Mouse (Mus musculus): ENCODE results near the gene Tmem192. TPM values are rescaled to one million over a fixed set of nuclear protein-coding genes. Genes with fewer than 3 reads are reported as not detected.
A peak's percentile ranks its signal among the peaks of the same experiment; 100 is the strongest.

The Tmem192 gene
- polyA plus RNA-seq, 1 experiment from 2014 or later, result 26.9 TPM

GRCm38 (mm10) chr8:64946441-64946819 is 555 bp upstream of the Tmem192 start:
- no peak overlapping the region for H3K27ac ChIP-seq (ENCODE audit: low read length)
- H3K9me3 ChIP-seq (ENCODE audit: control insufficient read depth, low read length), result no peaks in the 10 kb centered on the region
- WGBS, result 41% methylated on average over 8 of the region's 8 CpGs
- no peak for ATAC-seq (ENCODE audit: low read depth)
- peak overlapping the region; percentile 3; the same call in 1 of the 2 replicates for H3K9ac ChIP-seq (ENCODE audit: low read length)
- peak overlapping the region; percentile 67 for H3K4me2 ChIP-seq (ENCODE audit: low read depth, low read length)
- H3K4me3 ChIP-seq (ENCODE audit: low read length), result peak overlapping the region; percentile 27
- no peaks in the 10 kb centered on the region for H3K36me3 ChIP-seq (ENCODE audit: control insufficient read depth, insufficient read depth, low read length)
- H3K4me1 ChIP-seq (replicated peaks; ENCODE audit: control insufficient read depth, insufficient read depth, low read length), result peaks cover 3% of the 10 kb centered on the region; the same call in 1 of the 2 replicates
- H3K27me3 ChIP-seq (ENCODE audit: control insufficient read depth, insufficient read depth, low read depth, low read length), result 0 out of 2 replicates have a peak, but pooled peaks cover 2% of the 10 kb centered on the region

DNA sequence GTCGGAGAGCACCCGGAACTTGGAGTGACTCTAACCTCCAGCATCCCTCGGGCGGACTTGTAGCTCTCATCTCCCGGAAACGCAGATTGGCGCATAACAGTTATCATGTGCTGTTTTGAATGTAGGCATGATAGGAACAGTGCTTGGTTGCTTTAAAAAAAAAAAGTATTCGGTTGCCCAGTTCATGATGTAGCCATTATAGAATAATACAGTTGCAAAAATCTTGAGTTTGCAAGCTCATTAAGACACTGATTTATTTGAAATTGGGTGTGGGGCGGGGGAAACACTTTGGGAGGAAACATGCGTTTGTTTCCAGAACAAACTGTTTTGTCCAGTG is 681 bp downstream of the Tmem192 start:
- H3K9me3 ChIP-seq (ENCODE audit: control insufficient read depth, low read length), result no peaks in the 10 kb centered on the region
- ATAC-seq (ENCODE audit: low read depth), result no peak
- 6% methylated on average over 10 of the region's 10 CpGs for WGBS
- peak overlapping the region; percentile 84 for H3K27ac ChIP-seq (ENCODE audit: low read length)
- H3K4me2 ChIP-seq (ENCODE audit: low read depth, low read length), result peak overlapping the region; percentile 67
- H3K4me1 ChIP-seq (replicated peaks; ENCODE audit: control insufficient read depth, insufficient read depth, low read length), result peaks cover 3% of the 10 kb centered on the region; the same call in 1 of the 2 replicates
- no peaks in the 10 kb centered on the region for H3K36me3 ChIP-seq (ENCODE audit: control insufficient read depth, insufficient read depth, low read length)
- peak overlapping the region; percentile 84 for H3K4me3 ChIP-seq (ENCODE audit: low read length)
- H3K9ac ChIP-seq (ENCODE audit: low read length), result peak overlapping the region; percentile 82
- 0 out of 2 replicates have a peak, but pooled peaks cover 2% of the 10 kb centered on the region for H3K27me3 ChIP-seq (ENCODE audit: control insufficient read depth, insufficient read depth, low read depth, low read length)

DNA sequence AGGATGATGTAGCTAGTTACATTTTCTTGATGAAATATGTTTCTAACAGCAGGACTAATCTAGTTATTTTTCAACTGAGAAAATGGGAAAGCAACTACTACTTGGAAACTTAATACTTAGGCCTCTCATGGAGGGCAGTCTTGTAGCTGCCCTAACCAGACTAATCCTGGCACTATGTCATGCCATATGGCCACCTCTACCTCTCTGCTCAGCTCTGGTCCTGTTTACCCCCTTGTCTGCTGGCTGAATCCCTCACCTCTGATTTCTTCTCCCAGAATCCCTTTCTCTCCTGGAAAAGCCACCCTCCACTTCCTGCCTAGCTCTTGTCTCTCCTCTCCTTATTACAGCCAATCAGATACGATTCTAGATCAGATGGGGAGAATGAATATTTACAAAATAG is 1.4 kb downstream of the Tmem192 start:
- 79% methylated on average over 1 of the region's 1 CpGs for WGBS
- Histone ChIP-seq H3K4me1 (replicated peaks; ENCODE audit: control insufficient read depth, insufficient read depth, low read length) (peaks cover 3% of the 10 kb centered on the region; the same call in 1 of the 2 replicates), H3K36me3 (ENCODE audit: control insufficient read depth, insufficient read depth, low read length) (no peaks in the 10 kb centered on the region), H3K27ac (ENCODE audit: low read length) (no peak overlapping the region), H3K4me2 (ENCODE audit: low read depth, low read length) (no peak overlapping the region), H3K9me3 (ENCODE audit: control insufficient read depth, low read length) (no peaks in the 10 kb centered on the region), H3K4me3 (ENCODE audit: low read length) (no peak overlapping the region), H3K9ac (ENCODE audit: low read length) (no peak overlapping the region), H3K27me3 (ENCODE audit: control insufficient read depth, insufficient read depth, low read depth, low read length) (no peaks in the 10 kb centered on the region)
- ATAC-seq (ENCODE audit: low read depth), result no peak

DNA sequence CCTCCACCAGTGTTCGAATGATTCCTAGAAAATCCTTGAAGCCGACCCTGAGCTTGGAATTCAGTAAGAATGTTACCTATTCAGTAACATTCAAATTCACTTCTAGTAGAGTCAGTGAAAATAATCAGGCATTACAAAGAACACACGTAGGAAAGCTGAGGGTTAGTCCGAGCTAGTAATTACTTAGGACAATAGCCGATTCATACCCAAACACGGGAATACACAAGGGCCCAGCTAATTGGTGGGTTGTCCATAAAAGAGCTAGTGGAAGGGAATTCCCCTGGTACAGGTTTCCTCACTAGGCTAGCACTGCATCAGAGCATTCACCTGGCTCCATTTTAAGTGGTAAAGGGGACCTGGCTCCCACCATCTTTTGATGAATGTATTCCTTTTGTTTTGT is 5.1 kb downstream of the Tmem192 start:
- WGBS, result 90% methylated on average over 6 of the region's 6 CpGs
- Histone ChIP-seq H3K9me3 (ENCODE audit: control insufficient read depth, low read length) (no peaks in the 10 kb centered on the region), H3K9ac (ENCODE audit: low read length) (no peak overlapping the region), H3K4me1 (replicated peaks; ENCODE audit: control insufficient read depth, insufficient read depth, low read length) (peaks cover 3% of the 10 kb centered on the region; the same call in 1 of the 2 replicates), H3K27ac (ENCODE audit: low read length) (no peak overlapping the region), H3K36me3 (ENCODE audit: control insufficient read depth, insufficient read depth, low read length) (no peaks in the 10 kb centered on the region), H3K4me2 (ENCODE audit: low read depth, low read length) (no peak overlapping the region), H3K27me3 (ENCODE audit: control insufficient read depth, insufficient read depth, low read depth, low read length) (no peaks in the 10 kb centered on the region), H3K4me3 (ENCODE audit: low read length) (no peak overlapping the region)
- ATAC-seq (ENCODE audit: low read depth), result no peak

DNA sequence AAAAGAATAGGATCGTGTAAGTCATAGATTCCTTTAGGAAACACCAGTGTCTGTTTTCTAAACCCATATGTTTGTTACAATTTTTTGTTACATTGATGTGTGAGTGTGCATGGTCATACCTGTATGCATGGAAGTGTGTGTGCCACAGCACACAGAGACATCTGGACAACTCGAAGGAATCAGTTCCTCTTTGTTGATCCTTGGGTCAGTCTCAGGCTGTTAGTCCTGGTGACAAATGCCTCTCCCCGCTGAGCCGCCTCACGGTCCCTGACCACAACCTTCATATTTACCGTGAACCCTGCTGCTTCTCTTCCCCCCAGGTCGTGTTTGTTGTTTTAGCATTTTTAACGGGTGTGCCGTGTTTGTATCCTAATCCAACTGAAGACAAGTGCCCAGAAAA is 12.0 kb downstream of the Tmem192 start:
- Histone ChIP-seq H3K9ac (ENCODE audit: low read length) (no peak overlapping the region), H3K4me2 (ENCODE audit: low read depth, low read length) (no peak overlapping the region), H3K4me3 (ENCODE audit: low read length) (no peak overlapping the region), H3K9me3 (ENCODE audit: control insufficient read depth, low read length) (no peaks in the 10 kb centered on the region), H3K27ac (ENCODE audit: low read length) (no peak overlapping the region), H3K4me1 (replicated peaks; ENCODE audit: control insufficient read depth, insufficient read depth, low read length) (no peaks in the 10 kb centered on the region), H3K27me3 (ENCODE audit: control insufficient read depth, insufficient read depth, low read depth, low read length) (no peaks in the 10 kb centered on the region), H3K36me3 (ENCODE audit: control insufficient read depth, insufficient read depth, low read length) (peaks cover 5% of the 10 kb centered on the region)
- 79% methylated on average over 9 of the region's 9 CpGs for WGBS
- no peak for ATAC-seq (ENCODE audit: low read depth)

DNA sequence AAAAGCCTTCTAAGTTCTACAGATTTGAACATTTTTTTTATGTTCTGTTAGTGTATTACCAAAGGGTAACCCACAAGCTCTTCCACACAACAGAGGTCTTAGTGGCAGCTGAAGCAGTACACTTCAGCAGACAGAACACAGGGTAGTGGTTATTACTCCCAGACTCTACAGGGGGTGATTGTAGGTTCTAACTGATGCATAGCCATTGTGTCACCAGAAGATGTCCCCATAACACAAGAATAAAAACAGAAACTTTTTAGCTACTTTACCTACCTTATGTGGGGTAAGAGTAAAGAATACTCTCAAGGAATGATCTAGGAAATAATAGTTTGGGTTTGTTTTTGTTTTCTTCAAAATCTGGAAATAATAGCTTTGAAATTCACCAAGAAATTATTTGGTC is 15.9 kb downstream of the Tmem192 start:
- Histone ChIP-seq H3K9ac (ENCODE audit: low read length) (no peak overlapping the region), H3K4me3 (ENCODE audit: low read length) (no peak overlapping the region), H3K9me3 (ENCODE audit: control insufficient read depth, low read length) (no peaks in the 10 kb centered on the region), H3K4me1 (replicated peaks; ENCODE audit: control insufficient read depth, insufficient read depth, low read length) (no peaks in the 10 kb centered on the region), H3K36me3 (ENCODE audit: control insufficient read depth, insufficient read depth, low read length) (peaks cover 5% of the 10 kb centered on the region), H3K27ac (ENCODE audit: low read length) (no peak overlapping the region), H3K4me2 (ENCODE audit: low read depth, low read length) (no peak overlapping the region), H3K27me3 (ENCODE audit: control insufficient read depth, insufficient read depth, low read depth, low read length) (no peaks in the 10 kb centered on the region)
- ATAC-seq (ENCODE audit: low read depth), result no peak

DNA sequence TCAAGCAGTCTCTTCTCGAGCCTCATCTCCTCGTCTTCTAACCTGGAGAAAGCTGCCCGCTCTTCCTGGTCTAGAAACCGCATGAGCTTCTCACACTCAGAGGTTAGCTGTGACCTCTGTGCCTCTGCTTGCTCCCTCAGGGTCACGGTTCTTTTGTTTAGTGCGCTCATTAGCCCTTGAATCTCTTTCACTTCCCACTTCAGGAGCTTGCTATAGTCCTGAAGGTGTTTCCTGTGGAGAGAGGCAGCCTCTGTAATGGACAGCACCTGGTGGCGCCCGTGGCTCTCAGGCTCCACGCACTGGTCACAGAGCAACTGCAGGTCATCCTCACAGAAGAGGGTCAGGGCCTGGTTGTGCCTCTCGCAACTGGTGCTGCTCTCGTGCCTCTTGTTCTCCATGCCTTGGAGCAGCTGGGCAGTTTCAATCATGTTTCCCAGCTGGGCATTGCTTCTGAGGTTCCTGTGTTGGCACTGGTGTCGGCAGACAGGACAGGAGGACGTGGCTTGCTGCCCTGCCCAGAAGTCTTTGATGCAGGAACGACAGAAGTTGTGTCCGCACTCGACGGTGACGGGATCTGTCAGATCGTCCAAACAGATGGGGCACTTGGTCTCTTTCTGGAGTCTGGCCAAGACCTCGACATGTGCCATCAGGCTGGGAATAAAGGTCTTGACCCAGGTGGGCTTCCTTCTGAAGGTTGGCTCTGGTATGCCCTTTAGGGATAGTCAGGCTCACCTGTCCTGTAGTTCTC is 36.3 kb downstream of the Tmem192 start:
- Histone ChIP-seq H3K9me3 (ENCODE audit: control insufficient read depth, low read length) (no peaks in the 10 kb centered on the region), H3K27me3 (ENCODE audit: control insufficient read depth, insufficient read depth, low read depth, low read length) (no peaks in the 10 kb centered on the region), H3K9ac (ENCODE audit: low read length) (no peak overlapping the region), H3K4me3 (ENCODE audit: low read length) (no peak overlapping the region), H3K36me3 (ENCODE audit: control insufficient read depth, insufficient read depth, low read length) (no peaks in the 10 kb centered on the region), H3K27ac (ENCODE audit: low read length) (no peak overlapping the region), H3K4me1 (replicated peaks; ENCODE audit: control insufficient read depth, insufficient read depth, low read length) (no peaks in the 10 kb centered on the region), H3K4me2 (ENCODE audit: low read depth, low read length) (no peak overlapping the region)
- ATAC-seq (ENCODE audit: low read depth), result no peak
- 56% methylated on average over 20 of the region's 20 CpGs for WGBS

DNA sequence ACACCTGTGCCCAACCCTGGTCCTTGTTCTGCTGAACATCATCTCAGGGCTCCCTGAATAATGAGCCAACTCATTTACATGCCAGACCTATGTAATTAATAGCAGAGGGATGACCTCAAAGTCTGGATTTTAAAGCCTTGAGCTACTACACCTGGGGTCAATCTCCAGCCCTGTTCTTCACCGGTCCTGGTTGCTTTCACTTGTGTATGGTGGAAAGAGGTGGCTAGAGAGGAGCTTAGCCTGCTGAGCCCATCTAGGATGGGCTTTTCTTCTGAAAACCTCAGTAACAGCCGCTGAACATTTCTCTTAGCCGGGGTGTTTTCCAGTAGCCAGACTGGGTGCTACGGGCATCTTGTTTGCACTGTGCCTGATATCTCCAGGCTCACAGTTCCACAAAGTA is 40.7 kb downstream of the Tmem192 start, which contains the start of gene Trim75:
Trim75 (minus strand) TSS at position 101 of the 400 bp plus-strand sequence.
- no peak within 1 kb of the TSS for H3K4me3 ChIP-seq (ENCODE audit: low read length)
- H3K9me3 ChIP-seq (ENCODE audit: control insufficient read depth, low read length), result peaks cover 2% of the 10 kb centered on the region; the same call in 1 of the 2 replicates
- no peaks in the 10 kb centered on the region for H3K36me3 ChIP-seq (ENCODE audit: control insufficient read depth, insufficient read depth, low read length)
- no peak for ATAC-seq (ENCODE audit: low read depth)
- H3K27me3 ChIP-seq (ENCODE audit: control insufficient read depth, insufficient read depth, low read depth, low read length), result no peaks in the 10 kb centered on the region
- H3K4me1 ChIP-seq (replicated peaks; ENCODE audit: control insufficient read depth, insufficient read depth, low read length), result no peaks in the 10 kb centered on the region
- no peak within 1 kb of the TSS for H3K4me2 ChIP-seq (ENCODE audit: low read depth, low read length)
- no peak within 1 kb of the TSS for H3K9ac ChIP-seq (ENCODE audit: low read length)
- H3K27ac ChIP-seq (ENCODE audit: low read length), result no peak within 1 kb of the TSS
- WGBS, result 82% methylated on average over 4 of the region's 4 CpGs

DNA sequence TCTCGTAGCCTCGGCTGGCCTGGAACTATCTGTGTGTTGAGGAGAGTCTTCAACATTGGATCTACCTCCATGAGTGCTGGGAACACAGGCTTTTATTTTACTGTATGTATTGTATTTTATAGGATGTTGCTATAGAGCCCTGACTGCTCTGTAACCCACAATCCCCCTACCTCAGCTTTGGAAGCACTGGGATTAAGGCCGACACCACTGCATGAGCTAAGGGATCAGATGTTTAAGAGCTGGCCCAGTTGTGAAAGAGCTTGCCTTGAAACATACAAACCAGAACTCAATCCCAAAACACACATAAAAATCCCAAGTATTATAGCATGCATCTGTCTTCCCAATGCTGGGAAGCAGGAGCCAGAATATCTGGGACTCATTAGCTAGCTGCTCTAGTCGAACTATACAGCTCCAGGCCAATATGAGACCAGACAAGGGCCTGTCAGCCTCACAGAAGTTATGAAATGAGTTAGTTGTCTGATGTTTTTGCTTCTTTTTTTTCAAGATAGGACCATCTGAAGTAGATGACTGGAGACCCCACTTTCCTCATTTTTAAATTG is 51.9 kb downstream of the Tmem192 start:
- H3K9ac ChIP-seq (ENCODE audit: low read length), result no peak overlapping the region
- H3K27me3 ChIP-seq (ENCODE audit: control insufficient read depth, insufficient read depth, low read depth, low read length), result no peaks in the 10 kb centered on the region
- WGBS, result 86% methylated on average over 4 of the region's 4 CpGs
- no peak for ATAC-seq (ENCODE audit: low read depth)
- no peaks in the 10 kb centered on the region for H3K4me1 ChIP-seq (replicated peaks; ENCODE audit: control insufficient read depth, insufficient read depth, low read length)
- H3K4me3 ChIP-seq (ENCODE audit: low read length), result no peak overlapping the region
- H3K27ac ChIP-seq (ENCODE audit: low read length), result no peak overlapping the region
- no peak overlapping the region for H3K4me2 ChIP-seq (ENCODE audit: low read depth, low read length)
- H3K36me3 ChIP-seq (ENCODE audit: control insufficient read depth, insufficient read depth, low read length), result no peaks in the 10 kb centered on the region
- no peaks in the 10 kb centered on the region for H3K9me3 ChIP-seq (ENCODE audit: control insufficient read depth, low read length)

All from lung, embryonic 16.5 days (tissue).